Mouse (Mus musculus) layer of hippocampus, postnatal 25 days (tissue): ENCODE results near the gene Rasgef1c. TPM values are rescaled to one million over a fixed set of nuclear protein-coding genes. Genes with fewer than 3 reads are reported as not detected.

ENCODE experiments used
- DNase-seq, 2 experiments: peaks; one replicate each; pipeline ENCODE4 v3.0.0; 2022; ENCODE audit warnings: mixed read lengths in 2 of 2, low spot score in 1 of 2; ENCODE audit errors: extremely low spot score in 1 of 2
- total RNA-seq, 2 experiments: library from RNA; stranded (reverse); gene quantifications; 2 replicates each; pipeline ENCODE4 v1.2.3; 2021

Gene Rasgef1c
- total RNA-seq, 2 experiments from 2014 or later, result 1.9 to 2.3 TPM

DNA sequence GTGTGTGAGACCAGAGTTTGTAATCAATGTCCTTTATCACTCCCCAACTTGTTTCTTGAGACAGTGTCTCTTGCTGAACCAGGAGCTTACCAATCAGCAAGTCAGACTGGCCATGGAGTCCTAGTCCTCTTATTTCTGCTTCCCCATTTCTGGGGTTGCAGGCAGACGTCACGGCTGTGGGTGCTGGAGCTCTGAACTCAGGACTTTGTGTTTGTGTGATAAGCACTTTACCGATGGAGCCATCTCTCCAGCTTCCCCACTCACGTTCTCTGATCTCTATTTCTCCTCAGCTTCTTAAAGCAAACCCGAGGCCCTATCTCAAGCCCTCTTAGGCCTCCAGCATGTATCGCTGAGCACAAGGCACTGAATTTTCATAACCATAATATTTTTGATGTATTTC, 17.7 kb downstream of the Rasgef1c start:
- no peak for DNase-seq

DNA sequence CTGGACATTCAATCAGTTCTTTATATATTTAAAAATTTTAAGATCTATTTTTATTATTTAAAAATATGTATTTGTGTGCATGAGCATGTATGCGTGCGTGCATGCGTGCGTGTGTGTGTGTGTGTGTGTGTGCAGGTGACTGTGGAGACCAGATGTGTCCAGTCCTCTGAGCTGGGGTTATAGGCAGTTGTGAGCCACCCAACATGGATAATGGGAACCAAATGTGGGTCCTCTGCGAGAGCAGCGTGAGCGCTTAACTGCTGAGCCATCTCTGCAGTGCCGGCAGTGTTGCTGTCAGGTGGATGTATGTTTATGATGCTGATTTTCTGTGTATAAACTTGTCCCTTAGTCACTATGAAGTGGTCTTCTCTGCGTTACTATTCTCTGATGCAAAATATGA, 21.9 kb downstream of the Rasgef1c start:
- DNase-seq, result no peak

DNA sequence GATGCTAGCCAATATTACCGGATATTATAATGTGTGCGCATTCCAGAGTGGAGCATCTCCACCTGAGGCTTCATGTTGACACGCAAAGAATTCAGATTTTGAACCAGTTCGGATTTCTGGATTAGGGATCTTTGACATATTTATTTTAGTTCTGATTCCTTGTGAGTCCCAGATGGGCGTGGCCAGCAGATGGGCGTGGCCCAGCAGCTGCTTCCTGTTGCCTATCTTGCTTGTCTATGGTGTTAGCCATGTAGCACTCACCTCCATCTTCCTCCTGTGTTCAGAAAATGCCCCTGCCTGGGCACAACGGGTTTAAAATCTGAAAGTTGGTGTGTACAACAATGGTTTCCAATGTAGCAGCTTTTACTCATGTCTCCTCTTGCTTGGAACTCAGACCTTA, 24.5 kb downstream of the Rasgef1c start:
- no peak for DNase-seq

DNA sequence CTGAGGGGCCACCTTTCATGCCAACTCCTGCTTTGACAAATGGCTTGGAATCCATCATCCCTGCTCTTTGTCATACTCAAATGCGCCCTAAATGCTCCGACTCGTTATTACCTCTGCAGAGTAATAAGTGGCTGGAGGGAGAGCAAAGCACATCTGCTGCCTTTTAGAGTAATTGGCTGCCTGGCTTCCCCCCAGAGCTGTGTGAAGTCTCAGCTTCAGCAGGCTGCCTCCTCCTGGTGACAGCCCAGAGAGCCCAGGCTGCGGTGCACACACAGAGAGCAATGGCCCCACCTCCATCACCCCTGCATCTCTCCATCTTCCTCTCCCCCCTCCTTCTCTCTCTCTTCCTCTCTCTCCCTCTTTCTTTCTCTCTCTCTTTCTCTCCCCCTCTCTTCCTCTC, 25.5 kb downstream of the Rasgef1c start:
- DNase-seq, result no peak

DNA sequence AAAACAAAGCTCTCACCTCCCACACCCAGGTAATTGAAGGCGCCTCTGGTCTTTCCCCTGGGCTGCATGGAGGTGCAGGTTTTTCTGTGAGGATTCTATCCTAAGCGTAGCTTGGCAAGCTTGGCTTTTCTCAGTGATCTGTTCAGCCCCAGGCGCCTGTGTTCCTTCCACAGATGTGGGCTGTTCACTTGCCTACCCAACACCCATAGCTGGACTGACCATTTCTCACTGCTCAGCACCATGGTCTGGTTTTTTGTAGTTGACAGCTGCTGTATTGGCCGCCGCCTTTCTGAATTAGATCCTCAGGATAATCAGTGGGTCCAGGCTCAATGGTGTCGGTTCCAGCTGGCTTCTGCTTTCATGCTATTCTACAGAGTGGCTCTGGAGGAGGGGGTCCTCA, 26.0 kb downstream of the Rasgef1c start:
- DNase-seq, result no peak

DNA sequence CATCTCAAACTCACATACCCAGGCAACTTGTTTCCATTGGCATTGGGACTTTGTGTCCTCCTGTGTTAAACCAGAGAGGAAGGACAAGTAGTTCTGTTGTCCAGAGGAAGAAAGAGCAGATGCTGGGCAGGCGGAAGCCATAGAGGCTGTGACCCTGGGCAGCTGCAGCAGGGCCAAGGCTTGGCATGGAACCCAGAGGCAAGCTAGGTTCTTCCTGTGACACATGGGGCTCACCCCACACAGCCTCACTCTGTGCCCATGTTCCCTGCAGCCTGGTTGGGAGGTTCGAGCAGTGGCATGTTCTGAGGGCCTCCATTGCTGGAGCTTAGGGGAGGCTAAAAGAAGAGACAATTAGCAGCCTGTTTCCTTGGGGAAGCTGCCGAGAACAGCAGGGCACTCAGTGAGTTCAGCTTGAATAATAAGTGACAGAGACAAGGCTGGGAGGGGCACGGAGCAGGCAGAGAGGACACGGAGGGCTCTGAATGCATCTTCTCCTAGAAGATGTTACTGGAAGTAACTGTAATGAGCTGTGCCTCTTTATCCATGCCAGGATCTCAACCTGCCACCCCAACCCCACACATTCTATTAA, 29.5 kb downstream of the Rasgef1c start:
- DNase-seq, result no peak

DNA sequence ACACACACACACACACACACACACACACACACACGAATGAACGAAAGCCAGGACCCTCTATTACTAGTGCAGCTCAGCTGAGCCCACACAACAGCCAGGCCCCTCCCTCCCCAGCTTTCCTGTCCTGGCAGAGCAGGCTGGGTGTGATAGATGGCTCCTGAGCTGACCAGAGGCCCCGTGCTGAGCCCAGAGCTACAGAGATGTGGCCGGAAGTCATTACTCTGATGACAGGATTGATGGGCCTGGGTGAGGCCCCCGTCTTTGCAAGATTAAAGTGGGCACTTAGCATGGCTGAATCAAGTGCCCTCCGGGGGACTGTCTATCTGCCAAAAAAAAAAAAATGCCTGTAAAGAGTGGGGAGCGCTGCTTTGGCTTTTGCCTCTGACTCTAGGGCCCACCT, 30.2 kb downstream of the Rasgef1c start:
- DNase-seq, result no peak

DNA sequence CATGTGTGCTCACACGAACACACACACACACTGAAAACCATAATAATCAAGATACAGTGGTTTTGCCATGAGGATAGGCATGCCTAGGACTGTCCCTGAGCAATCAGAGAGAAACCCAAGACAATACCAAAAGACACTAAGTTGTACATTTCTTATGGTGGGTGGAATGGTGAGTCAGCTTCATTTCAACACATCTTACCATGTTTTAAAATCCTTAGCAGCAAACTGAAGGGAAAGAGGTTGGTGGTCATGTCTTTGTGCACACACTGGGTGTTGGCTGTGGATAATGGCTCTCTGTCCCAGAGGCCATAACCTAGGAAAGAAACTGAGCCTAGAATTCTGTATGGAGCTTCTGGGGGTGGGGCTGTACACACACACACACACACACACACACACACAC, 32.2 kb downstream of the Rasgef1c start:
- no peak for DNase-seq

DNA sequence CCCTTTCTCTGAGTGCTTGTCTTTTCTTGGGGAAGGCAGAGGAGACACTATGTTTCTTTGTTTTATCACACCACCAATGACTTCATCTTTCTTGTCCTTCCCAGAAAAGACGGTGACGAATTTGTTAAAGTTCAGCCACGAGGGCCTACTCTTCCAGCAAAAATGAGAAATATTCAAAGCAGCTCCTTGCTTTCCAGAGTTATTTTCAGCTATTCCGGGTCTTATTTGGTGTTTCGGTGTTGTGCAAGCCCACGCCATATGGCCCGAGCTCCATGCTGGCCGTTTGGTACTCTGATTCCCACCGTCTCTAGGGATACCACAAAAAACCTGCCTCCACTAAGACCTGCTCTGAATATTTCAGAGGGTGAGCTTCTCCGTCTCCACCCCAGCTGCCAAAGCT, 32.7 kb downstream of the Rasgef1c start:
- no peak for DNase-seq

DNA sequence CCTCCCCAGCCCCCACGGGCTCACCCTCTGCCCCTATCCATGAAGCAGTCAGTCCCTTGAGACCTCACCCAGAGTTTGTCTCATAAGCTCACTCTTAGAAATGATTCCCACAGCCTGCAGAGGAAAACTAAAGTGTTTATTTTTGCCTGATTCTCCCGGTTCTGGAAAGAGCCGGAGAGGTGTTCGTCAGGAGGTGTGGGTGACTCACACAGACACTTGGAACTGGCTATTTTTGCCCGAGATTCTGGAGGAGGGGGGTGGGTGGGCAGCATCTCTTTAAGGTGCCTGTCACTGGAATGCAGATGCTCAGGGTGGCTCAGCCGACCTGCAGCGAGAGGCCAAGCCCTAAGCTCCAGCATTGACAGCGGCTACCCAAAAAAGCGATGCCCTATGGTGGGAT, 34.8 kb downstream of the Rasgef1c start:
- DNase-seq, result no peak

DNA sequence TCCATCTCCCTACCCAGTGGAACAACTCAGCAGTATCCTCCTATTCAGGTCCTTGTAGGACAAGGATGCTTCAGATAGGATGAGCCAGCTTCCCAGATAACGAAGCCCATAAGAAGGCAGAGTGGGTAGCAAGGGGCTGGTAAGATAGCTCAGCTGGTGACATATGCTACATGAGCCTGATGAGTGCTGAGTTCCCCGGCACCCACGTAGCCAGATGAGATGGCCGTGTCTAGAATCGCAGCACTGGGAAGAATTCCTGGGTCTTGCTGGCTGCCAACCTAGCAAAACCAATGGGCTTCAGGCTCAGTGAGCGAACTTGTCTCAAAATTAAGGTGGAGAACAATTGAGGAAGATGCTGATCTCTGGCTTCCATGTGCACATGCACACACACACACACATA, 36.1 kb downstream of the Rasgef1c start:
- DNase-seq, result no peak

DNA sequence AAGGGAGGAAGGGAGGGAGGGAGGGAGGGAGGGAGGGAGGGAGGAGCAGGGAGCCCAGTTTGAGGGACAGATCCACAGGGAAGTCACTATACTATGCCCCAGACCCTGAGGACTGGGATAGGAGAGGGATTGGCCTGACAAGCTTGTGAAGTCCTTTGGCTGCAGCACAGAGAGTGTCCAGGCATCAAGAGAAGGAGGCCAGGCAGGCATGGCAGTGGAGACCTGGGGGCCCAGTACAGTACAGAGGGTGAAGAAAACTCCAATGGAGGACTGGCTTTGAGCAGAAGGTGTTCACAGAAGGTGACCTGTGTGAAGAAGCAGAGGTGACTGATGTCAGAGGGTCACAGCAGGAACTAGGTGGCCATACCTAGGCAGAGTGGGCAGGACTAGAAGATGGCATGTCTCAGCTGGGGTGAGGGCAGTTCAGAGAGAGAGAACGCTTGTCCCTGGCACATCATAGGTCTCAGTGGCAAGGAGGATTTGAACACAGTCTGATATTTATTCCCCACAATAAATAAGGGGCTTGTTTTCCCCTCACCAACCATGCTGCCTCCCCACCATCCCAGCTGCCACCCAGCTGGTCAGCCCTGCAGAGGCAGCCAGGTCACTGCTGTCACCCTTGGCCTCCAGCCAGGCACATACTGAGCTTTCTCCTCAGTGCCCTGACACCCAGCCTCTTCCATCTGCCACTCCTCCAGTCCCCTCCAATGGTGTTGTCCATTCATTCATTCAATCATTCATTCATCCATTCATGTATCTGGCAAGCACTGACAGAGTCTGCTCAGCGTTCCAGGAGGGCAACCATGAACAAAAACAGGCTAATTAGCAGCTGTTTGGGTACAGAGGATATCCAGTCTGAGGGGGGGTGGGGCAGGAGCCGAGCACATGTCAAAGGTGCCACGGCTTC, 36.9 kb downstream of the Rasgef1c start:
- DNase-seq, result peak in 1 of 2 experiments; percentile 59

DNA sequence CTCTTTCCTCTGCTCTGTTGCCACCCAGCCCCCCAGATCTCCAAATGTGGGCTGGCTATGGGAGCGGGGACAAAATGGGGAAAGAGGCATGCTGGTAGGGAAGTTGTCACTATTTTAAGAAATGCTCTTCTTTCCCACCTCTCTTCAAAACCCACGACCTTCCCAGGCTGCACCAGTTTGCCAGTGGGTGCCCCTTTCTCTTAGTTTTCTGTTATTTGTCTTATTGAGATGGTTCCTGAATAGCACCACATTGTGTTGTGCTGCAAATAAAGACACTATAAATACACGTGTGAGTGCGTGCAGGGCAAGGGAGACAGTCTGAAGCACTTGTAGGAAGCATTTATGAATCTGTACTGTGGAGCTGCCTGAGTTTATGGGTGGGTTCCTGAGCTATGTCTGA, 41.2 kb downstream of the Rasgef1c start:
- no peak for DNase-seq

DNA sequence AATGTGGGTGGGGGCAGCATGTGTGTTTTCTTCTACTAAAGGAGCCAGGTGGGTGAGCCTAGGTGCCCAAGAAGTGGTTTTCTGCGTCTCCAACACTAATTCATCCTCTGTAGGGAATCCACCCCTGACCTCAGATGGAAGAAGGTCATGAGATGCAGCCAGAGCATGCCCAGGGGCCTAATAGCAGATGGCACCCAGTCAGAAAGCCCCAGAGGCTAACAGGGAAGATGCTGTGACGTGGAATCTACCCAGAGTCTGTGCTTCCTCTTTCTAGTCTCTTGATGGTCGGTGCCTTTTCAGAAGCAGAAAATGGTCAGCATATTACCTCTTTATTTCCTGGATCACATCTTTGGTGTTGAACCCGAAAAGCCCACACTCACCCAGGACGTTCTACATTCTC, 42.3 kb downstream of the Rasgef1c start:
- DNase-seq, result no peak

DNA sequence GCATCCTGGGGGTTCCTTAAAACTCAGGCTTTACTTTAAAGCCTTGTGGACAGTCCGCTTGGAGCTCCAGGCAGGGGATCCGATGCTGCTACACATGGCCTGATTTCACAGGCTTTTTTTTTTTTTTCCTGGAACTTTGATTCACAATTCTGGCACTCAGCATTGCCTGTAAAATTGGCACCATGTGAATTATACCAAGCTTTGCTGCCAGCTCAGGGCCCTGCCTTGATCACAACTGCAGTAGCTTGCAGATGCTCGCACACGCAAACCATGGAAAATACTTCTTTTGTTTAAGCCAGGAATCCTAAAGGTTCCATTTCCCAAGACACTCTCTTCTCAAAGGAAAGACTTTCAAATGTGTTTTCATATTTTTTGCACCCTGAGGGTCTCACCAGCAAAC, 44.1 kb downstream of the Rasgef1c start:
- DNase-seq, result no peak

DNA sequence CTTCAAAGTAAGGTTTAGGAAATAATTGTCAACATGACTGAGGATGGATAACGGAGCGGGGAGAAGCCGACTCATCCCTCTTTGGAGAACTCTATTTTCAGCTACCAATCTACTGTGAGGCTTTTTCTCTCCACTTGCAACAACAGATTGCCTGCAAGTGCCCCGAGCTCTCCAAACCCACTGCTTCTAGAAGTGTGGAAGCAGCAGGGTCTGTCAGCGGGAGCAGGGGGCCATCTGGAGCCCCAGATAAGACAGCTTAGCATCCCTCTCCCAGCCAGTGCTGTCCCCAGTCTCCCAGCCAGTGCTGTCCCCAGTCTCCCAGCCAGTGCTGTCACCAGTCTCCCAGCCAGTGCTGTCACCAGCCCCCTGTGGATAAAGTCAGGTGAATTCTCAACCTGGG, 48.2 kb downstream of the Rasgef1c start:
- DNase-seq, result no peak

DNA sequence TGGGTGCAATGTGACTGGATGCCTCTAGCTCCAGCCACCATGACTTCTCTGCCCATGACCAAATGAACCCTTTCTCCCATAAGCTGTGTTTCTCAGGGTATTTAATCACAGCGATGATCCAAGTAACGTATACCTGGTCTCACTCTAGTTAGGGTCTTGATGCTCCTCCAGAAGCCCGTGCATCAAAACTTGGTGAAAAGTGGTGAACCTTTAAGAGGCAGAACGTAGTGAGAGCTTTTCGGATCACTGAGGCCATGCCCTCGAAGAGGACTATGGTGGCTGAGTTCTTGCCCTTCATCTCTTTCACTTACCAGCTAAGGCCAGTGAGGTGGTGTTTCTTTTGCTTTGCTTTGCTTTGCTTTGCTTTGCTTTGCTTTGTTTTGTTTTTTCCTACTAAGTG, 52.0 kb downstream of the Rasgef1c start:
- no peak for DNase-seq

DNA sequence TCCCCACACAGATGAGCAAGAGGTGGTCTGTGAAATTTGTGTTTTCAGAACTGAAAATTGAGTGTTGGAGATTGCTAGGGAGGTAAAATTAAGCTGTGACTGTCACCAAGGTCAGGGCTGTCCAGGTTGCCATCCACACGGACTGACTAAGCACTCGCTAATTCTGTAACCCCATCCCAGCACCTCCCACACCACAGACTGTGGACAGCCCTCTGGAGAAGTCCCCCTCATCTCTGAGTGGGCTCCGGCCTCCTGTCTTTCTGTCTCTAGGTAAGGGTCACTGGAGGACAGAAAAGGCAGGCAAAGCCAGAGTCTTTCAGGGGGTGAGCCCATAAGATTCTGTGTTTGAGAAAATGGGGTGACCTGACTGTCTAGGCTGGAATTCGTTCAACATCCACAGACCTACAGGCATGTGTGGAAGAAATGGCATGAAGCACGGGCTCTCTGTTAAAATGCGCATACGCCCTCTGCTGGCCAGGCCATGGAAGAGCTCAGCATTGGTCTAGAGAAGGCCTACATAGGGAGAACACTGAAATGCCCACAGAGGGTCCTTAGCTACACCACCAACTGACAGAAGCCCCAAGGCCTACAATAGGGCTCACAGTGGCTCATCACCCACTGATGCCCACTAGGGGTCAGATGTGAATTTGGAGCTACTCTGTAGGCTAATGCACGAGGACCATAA, 54.1 kb downstream of the Rasgef1c start:
- peak; percentile 61 to 89 for DNase-seq

DNA sequence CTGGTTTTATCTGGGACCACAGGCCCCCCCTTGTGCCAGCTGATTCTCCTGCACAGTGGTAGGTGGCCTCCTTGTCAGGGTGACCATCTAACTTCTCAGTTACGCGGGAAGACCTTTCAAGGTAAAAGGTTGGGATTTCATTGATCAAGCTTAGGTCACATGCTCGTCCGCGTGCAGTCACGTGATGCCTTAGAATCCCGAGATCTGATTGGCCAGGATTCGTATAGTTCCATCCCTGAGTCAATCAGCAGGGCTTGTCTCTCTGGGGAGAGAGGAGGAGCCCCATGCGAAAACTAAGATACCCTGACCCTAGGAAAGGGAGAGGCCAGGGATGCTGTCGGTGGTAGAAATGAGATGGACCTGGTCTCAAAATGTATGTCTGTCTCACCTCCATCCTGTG, 56.4 kb downstream of the Rasgef1c start:
- DNase-seq, result no peak

DNA sequence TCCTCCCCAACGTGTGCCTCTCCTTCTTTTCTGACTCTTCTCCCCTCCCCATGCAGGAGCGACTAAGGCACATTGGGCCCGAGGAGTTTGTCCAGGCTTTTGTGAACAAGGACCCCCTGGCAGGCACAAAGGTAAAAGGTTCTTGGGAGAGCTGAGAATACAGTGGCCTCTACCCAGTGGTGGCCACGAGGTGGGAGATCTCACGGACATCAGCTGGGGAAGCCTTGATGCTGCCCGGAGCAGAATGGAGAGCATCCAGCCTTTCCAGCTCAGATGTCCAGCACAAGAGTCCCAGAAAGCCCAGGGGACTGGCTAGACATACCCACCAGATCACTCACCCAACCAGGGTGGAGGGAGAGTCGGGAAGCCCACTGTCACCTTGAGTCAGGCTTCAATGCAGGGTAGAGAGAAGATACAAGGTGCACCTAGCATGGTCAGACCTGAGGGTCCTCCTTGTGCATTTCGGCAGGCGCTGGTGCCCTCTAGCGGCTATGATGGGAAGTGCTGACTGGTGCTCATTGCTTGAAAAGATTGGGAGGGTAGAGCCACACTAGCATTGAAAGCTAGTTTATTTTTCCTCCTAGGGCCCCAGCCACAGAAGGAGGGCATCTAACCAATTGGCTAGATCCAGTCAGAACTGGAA, 59.6 kb downstream of the Rasgef1c start:
- peak; percentile 62 to 85 for DNase-seq

DNA sequence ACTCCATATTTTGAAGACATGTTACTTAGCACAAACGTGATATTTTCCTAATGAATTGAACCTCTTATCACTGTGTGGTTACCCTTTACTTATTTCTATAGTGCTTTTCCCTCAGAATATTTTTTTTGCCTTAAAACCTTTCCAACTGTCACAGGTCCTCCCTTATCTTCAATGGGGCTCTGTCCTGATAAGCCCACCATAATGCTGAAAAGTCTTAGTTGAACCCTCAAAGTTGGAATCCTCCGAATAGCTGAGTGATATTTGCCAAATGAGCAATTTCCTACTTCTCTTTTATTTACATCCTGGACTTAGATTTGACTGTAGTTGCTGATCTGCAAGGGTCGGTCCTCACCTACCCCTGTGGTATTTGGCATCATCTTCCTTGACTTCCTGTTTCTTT, 63.7 kb downstream of the Rasgef1c start:
- DNase-seq, result no peak
